Mouse (Mus musculus) brain, embryonic 14.5 days (tissue): ENCODE results near the gene Vps29.

Experiments used
- CTCF ChIP-seq: fragments of 200-500 bp; IDR thresholded peaks from 2 replicates; pipeline ENCODE4 v1.5.1; 2012; ENCODE audit warnings: inconsistent platforms, mild to moderate bottlenecking, moderate library complexity, borderline replicate concordance; ENCODE audit not compliant: insufficient read depth, insufficient read length; ENCODE audit errors: extremely low read depth
- POLR2A ChIP-seq: fragments of 200-500 bp; IDR thresholded peaks from 2 replicates; pipeline ENCODE4 v1.6.1; 2012; ENCODE audit warnings: mild to moderate bottlenecking, inconsistent platforms, borderline replicate concordance; ENCODE audit not compliant: poor library complexity, insufficient read depth, insufficient read length, severe bottlenecking; ENCODE audit errors: extremely low read depth

DNA sequence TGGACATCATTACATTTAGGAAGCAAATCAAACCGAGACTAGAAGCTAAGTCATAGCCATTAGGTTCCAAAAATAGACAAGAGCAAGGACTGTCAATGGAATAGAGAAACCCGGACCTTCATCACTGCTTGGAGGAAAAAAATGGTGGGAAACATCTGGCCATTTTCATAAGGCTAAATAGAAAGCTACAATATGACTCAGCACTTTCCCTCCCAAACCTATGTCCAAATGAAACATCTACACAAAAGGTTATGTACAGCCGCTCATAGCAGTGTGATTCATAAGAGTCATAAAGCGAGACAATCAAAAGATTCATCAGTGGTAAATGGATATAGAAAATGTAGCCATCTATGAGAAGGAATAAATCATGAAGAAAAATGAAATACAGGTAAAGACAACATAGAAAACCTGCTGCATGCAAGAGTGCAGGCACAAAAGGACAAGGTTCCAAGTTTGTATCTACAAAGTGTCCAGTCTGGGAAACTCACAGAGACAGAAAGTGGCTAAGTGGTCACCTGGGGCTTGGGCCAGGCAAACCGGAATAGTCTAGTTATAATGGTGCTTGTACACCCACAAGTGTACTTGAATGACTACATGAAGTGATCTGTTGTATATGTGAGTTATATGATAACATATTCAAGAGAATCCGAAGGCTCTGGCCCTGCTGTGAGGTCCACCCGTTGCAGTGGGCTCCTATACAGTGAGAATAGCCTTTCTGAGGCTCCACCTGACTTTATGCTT, 17.4 kb upstream of the Vps29 start:
- TF ChIP-seq CTCF (no peak), POLR2A (no peak)
